Comparison of ENCODE assay signal across 13 mouse cellular contexts in the genomic region with DNA sequence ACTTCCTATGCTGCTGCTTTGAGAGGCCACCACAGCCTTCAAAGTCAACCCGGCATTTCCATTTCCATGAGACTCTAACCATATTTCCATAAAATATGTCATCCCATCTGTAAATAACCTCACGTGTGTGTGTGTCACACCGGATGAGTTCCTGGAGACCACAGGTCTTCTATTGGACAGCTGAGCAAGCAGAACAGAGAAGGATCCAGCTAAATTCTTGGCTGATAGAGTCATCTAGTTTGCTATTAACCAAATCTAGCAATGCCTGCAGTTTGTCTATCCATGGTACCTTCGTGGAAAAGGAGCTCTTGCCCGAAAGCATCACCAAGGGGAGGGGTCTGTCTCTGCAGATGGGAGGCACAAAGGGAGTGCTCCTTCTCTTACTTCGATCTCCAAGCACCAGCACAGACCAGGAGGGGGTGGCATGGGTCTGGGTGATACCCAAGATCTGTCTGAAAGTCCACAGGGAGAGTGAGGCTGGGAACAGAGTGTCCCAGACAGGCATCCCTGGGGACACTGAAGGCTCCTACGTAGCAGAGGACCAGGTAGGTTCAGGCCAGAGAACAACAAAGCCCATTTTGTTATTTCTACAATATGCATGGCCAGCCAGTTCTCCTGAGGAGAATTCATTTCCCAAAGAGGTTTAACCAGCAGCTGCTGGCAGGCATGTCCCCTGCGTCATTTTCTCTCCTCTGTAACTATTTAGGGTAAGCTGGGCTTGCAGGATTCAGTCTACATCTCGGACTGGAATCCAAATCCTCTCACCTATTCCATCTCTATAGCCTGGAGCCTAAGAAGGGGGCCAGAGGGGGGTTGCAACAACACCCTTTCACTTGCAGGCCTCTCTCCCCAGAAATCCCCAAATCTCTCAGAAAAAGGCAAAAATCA. TPM values are rescaled to one million over a fixed set of nuclear protein-coding genes. Genes with fewer than 3 reads are reported as not detected.
DNase-seq lines count a peak whose midpoint lies in the region; ATAC-seq lines count a peak whose summit lies in the region.
"Had no signal": no experiment of that assay in that cellular context is flagged by ENCODE, and none has a peak within 500 bp of the region (broad histone marks: within the 10 kb centered on the region; RNA-seq: fewer than 3 reads in every experiment).

No protein-coding gene starts in this region.

- peak; percentile 53 for DNase-seq in gastrocnemius, postnatal 25 days
- no peak for DNase-seq in gastrocnemius, postnatal 36 days
- DNase-seq in right cerebral cortex, adult 18-20 months = peak; percentile 24
- DNase-seq in right cerebral cortex, postnatal 14 days = no peak
- peak; percentile 58 for DNase-seq in cerebellum, adult 9-11 months
- peak; percentile 31 for DNase-seq in retina, postnatal 1 day
- no peak for DNase-seq in spleen, postnatal 14 days (ENCODE audit: low spot score in 2 of 2)
- DNase-seq: adrenal gland, adult 2 months; embryo, embryonic 11 days had no signal

- H3K4me2 ChIP-seq in heart, embryonic 12.5 days = no peak overlapping the region
- H3K4me2 ChIP-seq: forebrain, embryonic 15.5 days; liver, embryonic 15.5 days; midbrain, embryonic 15.5 days had no signal

- H3K36me3 ChIP-seq in heart, embryonic 12.5 days = no peaks in the 10 kb centered on the region
- H3K36me3 ChIP-seq: forebrain, embryonic 15.5 days; liver, embryonic 15.5 days; midbrain, embryonic 15.5 days had no signal

- WGBS in heart, embryonic 12.5 days = 63% methylated on average over 9 of the region's 9 CpGs

- intact Hi-C loops in gastrocnemius, postnatal 36 days (cut with DNase I) = no loop called here

- no peak overlapping the region for H3K9ac ChIP-seq in heart, embryonic 12.5 days
- H3K9ac ChIP-seq: forebrain, embryonic 15.5 days; liver, embryonic 15.5 days; midbrain, embryonic 15.5 days had no signal

- H3K4me1 ChIP-seq in heart, embryonic 12.5 days (replicated peaks) = peaks cover 19% of the 10 kb centered on the region

- H3K9me3 ChIP-seq in heart, embryonic 12.5 days (replicated peaks) = no peaks in the 10 kb centered on the region
- H3K9me3 ChIP-seq: forebrain, embryonic 15.5 days; liver, embryonic 15.5 days; midbrain, embryonic 15.5 days had no signal

- no peak overlapping the region for H3K27ac ChIP-seq in heart, embryonic 12.5 days (ENCODE audit: poor library complexity, severe bottlenecking)
- H3K27ac ChIP-seq: forebrain, embryonic 15.5 days; liver, embryonic 15.5 days; midbrain, embryonic 15.5 days had no signal

- no peak overlapping the region for H3K4me3 ChIP-seq in heart, embryonic 12.5 days
- H3K4me3 ChIP-seq: forebrain, embryonic 15.5 days; liver, embryonic 15.5 days; midbrain, embryonic 15.5 days had no signal

- H3K27me3 ChIP-seq in heart, embryonic 12.5 days (replicated peaks) = no peaks in the 10 kb centered on the region
- H3K27me3 ChIP-seq: forebrain, embryonic 15.5 days; liver, embryonic 15.5 days; midbrain, embryonic 15.5 days had no signal

- ATAC-seq in heart, embryonic 12.5 days (ENCODE audit: insufficient number of reproducible peaks, low FRiP score) = no peak
- ATAC-seq: forebrain, embryonic 15.5 days; midbrain, embryonic 15.5 days had no signal

RNA-seq across cellular contexts. Expression of gene Tmem229b, which starts 25.2 kb away (rescaled TPM):
- total RNA-seq in gastrocnemius, postnatal 25 days (2021) = 1 to 10 TPM; 8.5 to 9.5 TPM
- total RNA-seq in gastrocnemius, postnatal 36 days (2021) = 10 to 100 TPM in 1 of 2 experiments, 1 to 10 TPM in 1; 7.0 to 10.4 TPM
- polyA plus RNA-seq in heart, embryonic 12.5 days (2016; fragmentation: Nextera tagmentation; extraction: Ambion mirVana) = 2.9 and 3.4 TPM in 2 replicates

RNA-seq across cellular contexts. Expression of gene Plekhh1, which starts 46.8 kb away (rescaled TPM):
- 1 to 10 TPM; 1.3 to 2.3 TPM for total RNA-seq in gastrocnemius, postnatal 25 days (2021)
- total RNA-seq in gastrocnemius, postnatal 36 days (2021) = 1 to 10 TPM; 1.1 to 1.3 TPM
- polyA plus RNA-seq in heart, embryonic 12.5 days (2016; fragmentation: Nextera tagmentation; extraction: Ambion mirVana) = 5.3 and 5.8 TPM in 2 replicates

Comparison
In these comparisons a context has a peak if more than half of its experiments do, and no peak if none do; other contexts are left out.
1. DNase-seq: peak in gastrocnemius, postnatal 25 days (single experiment), right cerebral cortex, adult 18-20 months (single experiment), cerebellum, adult 9-11 months (single experiment) and retina, postnatal 1 day (single experiment); none in gastrocnemius, postnatal 36 days (0 of 2), right cerebral cortex, postnatal 14 days (single experiment) and spleen, postnatal 14 days (0 of 2).